10 mouse cellular contexts compared by ENCODE assay signal in the genomic region with DNA sequence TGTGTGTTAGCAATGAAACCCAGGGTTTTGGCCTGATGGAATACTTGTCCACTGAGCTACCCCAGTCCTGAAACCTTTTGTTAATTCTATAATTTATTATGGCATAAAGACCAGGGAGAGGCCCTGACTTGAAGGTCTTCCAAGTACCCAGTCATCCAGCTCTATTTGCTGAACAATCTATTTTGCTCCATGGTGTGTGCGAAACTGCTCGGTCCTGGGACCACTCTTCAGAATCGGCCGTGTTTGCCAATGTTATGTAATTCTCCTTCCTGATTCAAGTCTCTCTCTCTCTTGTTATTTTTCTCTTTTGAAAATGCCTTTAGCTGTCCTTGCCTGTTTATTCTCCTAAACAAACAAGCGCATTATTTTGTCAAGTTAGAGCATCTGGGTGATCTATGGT.
"Had no signal": no experiment of that assay in that cellular context is flagged by ENCODE, and none has a peak within 500 bp of the region (broad histone marks: within the 10 kb centered on the region; RNA-seq: fewer than 3 reads in every experiment).

No protein-coding gene starts in this region.

- DNase-seq: kidney, adult 8-10 months; kidney, postnatal 25 days; midbrain, embryonic 14.5 days; right cerebral cortex, postnatal 4 days; thymus, postnatal 36 days had no signal

- H3K36me3 ChIP-seq: limb, embryonic 15.5 days; liver, embryonic 12.5 days; midbrain, embryonic 10.5 days; neural tube, embryonic 12.5 days had no signal

- ATAC-seq: intestine, postnatal 0 days; liver, embryonic 12.5 days had no signal

- H3K4me2 ChIP-seq: limb, embryonic 15.5 days; liver, embryonic 12.5 days; neural tube, embryonic 12.5 days had no signal

- H3K4me1 ChIP-seq: midbrain, embryonic 10.5 days; neural tube, embryonic 12.5 days had no signal

- H3K9ac ChIP-seq: limb, embryonic 15.5 days; liver, embryonic 12.5 days; neural tube, embryonic 12.5 days had no signal

- H3K27ac ChIP-seq: limb, embryonic 15.5 days; liver, embryonic 12.5 days; midbrain, embryonic 10.5 days; neural tube, embryonic 12.5 days had no signal

- H3K9me3 ChIP-seq: limb, embryonic 15.5 days; liver, embryonic 12.5 days; midbrain, embryonic 10.5 days; neural tube, embryonic 12.5 days had no signal

- H3K4me3 ChIP-seq: limb, embryonic 15.5 days; liver, embryonic 12.5 days; midbrain, embryonic 10.5 days; neural tube, embryonic 12.5 days had no signal

- H3K27me3 ChIP-seq: limb, embryonic 15.5 days; neural tube, embryonic 12.5 days had no signal
